Mouse (Mus musculus): ENCODE results near the gene Map3k4. TPM values are rescaled to one million over a fixed set of nuclear protein-coding genes. Genes with fewer than 3 reads are reported as not detected.

Gene Map3k4
- total RNA-seq, 1 experiment from 2014 or later: 22.5 TPM

DNA sequence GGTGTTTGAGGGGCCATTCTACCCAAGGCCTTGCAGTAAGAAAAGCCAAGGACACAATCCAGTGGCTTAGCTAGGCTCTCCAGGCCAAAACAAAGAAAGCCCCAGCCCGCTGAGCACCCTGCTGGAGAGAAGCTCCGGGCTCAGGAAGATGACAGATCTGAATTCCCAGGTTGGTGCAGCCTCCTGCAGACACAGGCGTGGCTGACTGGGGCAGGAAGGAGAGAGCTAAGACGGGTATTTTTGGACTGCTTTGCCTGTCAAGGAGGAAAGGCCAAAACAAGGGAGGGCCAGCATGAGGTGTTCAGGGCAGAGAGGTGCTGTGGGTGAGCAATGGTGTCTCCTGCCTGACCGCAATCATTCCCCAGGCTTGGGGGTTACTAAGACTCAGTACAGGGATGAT, 94.9 kb downstream of the Map3k4 start:
- DNase-seq: no peak

DNA sequence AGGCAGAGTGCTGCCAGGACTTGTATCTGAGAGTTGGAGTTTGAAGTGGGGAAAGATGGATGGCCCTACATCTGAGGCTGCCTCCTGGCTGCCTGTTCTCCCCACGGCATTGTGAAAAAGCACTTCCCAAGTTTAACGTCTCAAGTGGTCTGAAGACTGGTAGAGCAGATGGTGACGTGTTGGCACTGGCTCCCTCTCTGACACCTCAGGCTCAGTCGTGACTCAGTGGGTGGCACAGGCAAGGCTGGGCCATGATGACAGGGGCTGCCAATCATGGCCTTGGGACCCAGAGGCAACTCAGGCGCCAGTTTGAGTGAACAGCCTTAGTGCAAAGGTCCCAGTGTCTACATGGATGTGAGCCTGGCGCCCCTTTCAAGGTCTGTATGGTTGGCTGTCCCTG, 96.7 kb downstream of the Map3k4 start:
- DNase-seq: peak; percentile 78

DNA sequence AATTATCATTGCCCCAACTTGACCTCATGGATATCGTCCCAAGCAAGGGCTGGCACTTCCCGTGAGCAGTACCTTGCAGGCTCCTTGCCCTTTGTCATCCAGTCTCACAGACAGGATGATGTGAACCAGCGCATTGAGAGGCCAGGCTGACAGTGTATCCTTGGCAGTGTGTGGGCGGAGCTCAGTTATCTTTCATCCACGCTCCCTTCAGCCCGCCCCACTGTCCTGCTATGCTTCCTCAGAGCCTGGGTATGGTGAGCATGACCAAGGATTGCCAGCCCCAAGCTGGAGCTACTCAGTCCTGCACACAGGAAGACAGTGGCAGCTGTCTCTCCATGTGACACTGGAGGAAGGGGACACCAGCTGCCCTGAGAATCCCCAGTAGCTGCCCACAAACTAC, 102.4 kb downstream of the Map3k4 start:
- peak; percentile 47 for DNase-seq

DNA sequence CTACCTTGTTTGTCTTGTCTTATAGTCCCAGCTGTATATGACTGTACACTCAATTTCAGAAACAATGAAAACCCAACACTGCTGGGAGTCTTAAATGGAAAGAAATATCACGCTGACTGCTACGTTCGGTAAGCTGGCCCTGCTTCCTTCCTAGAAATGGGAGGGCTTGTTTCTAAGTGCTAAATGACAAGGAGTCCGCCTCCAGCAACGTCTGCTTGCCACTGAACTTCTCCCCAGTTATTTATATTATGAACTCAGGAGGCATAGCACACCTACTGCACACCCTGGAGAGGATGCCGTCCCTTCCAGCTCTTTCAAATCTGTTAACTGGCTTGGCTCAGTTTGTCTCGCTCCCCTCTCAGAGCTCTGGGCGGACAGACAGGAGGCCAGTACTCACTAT, 105.2 kb downstream of the Map3k4 start:
- DNase-seq: no peak

DNA sequence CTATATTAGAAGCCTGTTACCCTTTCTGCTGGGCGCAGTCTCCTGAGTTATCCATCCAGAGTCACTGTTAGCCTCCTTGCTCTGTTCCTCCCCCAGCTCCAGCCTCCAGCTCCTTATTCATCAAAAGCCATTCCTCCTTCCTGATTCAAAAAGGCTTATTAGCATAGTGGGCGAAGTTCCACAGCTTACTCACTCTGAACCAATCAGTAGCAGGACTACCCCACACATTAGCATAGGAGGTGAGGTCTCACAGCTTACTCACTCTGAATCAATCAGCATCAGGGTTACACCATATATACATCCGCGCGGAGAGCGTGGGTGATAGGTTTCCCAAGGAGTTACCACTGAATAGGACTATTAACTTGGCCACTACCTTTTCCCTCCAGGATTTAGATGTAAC, 106.3 kb downstream of the Map3k4 start:
- DNase-seq: no peak

DNA sequence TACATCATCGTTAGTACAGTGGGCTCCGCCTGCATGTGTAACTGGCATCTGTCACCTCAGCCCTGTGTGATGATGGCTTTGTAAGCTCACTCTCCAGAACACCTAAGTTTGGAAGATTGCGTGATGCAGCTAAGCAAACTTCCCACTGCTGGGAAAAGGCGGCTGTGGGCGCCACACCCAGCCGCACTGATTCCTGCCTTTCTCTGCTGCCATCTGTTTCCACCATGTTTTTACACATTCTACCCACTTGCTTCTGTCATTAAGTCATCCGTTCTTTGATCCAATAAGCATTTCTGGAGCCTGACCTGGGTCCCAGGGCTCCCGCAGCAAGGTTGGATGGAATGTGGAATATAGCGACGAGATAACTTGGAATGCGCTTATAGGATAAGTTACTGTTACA, 106.7 kb downstream of the Map3k4 start:
- DNase-seq: no peak

DNA sequence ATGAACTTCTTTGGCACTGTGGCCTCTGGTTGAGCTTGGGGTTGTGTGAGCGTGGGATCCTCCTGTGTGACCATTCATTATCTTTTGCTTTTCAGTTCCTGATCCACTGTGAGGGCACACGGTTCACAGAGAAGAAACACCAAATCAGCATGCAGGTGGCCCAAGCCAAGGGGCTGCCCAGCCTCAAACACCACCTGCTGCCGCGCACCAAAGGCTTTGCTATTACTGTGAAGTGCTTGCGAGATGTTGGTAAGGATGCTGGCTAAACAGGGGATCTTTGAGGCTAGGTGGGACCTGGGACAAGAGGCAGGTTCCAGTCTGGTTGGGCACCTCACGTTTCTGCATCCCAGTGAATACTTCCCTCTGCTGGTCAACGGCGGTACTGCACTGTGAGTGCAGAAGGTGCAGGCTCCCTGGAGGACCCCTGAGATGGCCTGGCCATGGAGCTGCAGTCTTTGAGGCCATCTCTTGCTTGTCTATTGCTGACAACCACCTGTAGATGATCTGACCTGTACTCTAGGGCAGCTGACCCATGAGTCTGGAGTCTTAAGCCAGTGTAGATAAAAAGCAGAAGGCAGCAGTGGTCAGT, 108.0 kb downstream of the Map3k4 start:
- peak; percentile 91 for DNase-seq

DNA sequence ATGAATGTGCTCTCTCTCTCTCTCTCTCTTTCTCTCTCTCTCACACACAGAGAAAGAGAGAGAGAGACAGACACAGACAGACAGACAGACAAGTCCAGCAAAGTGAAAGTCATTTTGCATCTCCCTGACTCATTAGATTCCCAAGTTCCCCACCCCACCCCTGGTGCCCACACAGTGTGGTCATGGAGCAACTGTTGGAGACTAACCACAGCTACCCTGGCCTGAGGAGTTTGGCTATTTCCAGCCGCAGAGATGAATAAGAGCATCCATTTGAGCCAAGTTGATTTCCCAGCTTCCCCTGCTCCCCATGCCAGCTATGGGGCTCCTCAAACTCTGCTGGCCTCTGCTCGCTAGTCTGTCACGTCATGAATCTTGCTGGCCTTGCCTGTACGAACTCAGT, 109.1 kb downstream of the Map3k4 start:
- DNase-seq: no peak

DNA sequence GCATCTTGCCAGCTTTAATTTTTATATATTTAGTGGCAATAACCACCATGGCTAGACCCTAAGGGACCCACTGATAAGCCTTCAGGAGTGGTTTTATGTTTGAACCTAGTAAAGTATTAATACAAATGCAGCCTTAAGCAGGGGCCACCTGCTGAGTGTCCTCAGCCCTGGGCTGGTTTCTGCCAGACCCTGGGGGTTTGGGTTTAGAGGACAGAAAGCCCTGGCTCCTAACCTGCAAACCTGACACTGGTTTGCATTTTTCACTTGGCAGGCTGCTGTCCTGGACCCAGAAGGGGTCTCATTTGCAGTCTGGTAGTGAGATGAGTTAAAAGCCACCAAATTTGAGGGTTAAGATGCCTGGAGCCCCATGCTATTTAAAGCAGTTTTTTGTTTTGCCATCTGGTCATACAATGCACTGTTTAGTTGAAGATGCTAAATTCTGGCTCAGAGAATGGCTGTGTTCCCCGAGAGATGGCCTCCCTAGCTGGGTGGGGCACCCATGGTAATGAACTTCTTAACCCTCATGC, 111.5 kb downstream of the Map3k4 start:
- no peak for DNase-seq

DNA sequence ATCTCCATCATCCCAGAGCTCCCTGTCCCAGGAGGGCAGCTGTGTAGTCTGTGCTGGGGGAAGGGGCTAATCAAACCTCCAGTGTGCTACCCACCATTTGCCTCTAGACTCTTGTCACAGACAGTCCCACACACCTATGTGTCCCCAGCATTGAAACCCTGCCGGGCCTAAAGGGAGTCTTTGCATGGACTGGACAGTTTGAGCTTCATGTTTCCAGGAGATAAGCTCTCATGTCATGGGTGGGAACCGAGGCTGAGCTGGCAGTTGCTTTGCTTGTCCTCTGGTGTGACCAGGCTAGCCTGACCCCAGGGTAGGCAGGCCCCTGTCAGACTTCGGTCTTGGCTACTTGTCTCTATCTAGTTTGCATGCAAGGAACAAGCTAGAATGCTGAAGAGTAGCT, 112.3 kb downstream of the Map3k4 start:
- no peak for DNase-seq

DNA sequence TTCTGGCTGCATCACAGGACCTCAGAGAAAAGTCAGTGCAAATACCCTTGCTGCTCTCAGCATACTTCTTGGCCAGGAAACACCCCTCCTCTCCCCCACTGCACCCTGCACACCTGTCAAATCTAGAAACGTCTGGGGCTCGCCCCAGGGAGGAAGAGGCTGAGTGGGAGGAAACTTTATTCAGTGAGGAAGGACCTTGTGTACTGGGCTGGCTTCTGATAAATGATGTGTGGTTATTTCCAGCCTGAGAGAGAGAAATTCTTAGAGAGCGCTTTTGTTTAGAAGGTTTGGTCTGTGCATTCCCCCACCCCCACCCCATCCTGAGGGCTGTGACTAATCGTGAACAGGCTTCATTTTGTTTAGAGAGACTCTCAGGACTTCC, 112.9 kb downstream of the Map3k4 start:
- no peak for DNase-seq

DNA sequence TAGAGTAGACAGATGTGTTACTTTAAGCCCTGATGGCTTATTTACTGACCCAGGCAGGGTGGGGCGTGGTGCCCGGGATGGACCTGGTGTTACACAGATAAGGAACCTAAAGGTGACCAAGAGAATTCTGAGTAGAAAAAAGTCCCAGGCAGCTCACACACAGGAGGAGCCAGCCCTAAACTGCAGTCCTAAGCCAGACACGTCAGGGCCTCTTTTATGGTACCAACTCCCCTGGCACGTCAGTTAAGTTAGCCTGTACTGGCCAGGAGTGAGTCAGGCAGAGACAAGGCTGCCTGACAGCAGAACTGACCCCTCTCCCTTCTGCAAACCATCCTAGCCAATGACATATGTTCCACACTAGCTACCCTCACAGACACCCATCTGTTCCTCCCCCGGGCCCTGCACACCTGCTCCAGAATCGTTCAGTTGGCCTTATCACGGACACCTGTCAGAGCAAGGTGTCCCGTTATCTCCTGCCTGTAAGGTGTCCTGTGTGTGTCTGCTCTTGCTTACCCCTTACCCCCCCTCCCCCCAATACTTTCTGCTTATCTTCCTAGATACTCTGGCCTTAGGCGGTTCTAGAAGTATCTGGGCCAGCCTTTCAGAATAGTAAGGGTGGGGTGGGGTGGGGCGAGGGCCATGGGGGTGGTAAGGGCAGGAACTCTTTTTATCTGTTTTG, 113.4 kb downstream of the Map3k4 start:
- DNase-seq: no peak

DNA sequence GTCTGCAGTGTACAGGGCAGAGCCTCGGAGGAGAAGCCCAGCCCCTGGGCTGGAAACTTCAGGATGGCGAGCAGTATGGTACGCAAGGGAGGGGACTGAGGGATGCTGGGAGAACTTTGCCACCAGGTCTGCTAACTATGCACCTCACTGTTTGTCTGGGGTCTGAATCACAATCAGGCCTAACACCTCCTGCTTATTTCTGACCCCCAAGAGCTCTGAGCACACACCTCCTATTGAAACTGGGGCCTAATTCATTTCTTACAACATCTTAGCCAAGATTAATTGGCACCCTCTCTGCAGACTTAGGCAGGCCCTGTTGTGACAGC, 113.9 kb downstream of the Map3k4 start:
- DNase-seq: no peak

DNA sequence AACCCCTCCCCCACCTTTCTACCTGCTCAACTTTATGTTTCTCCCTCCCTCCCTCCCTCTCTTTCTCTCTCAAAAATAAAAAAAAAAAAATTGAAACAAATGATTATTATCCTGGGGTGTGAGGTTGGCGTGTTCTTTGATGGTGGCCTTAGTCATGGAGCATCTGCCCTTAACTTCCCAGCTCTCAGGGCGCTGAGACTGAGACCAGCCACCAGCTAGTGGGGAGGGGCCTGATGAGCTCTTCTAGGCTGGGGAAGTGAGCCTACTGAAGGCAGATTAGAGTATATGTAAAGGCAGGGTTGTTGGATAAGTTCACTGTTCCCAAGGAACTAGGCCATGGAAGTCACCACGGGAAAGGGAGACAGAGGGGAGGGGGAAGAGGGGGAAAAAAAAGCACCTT, 114.3 kb downstream of the Map3k4 start:
- no peak for DNase-seq

DNA sequence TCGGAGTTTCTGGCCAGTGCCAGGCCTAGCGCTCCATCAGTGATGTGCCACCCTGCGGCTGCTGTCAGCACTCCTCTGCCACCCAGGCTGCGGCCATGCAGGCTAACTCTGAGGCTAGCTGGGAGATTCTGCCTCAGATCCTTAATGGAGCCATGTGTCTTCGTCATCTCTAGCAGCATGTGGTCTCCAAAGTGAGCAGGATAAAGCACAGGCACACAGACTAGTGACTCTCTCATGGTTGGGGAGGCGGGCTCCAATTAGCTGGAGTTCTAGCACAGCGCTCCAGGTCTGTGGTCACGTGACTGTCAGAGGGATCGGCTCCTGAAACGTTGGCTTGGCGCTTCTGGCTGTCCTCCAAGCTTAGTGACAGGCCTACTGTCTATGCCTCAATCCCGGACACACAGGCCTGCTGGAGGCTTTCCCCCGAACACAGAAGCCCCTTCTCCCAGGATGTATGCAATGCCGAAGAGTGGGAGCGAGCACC, 115.1 kb downstream of the Map3k4 start:
- no peak for DNase-seq

DNA sequence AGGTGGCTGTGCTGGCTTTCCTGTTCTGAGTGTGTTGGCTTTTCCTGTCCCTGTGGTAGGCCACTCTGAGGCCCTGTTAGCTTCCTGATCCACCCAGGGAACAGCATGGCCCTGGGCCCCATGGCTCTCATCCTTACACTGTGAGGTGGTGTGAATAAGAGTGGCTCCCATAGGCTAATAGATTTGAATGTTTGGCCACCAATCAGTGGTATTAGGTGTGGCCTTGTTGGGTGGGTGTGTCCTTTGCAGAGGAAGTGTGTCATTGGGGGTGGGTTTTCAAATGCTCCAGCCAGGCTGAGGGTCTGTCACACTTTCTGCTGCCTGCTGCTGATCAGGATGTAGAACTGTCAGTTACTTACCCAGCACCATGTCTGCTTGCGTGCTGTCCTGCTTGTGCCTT, 117.5 kb downstream of the Map3k4 start:
- no peak for DNase-seq

DNA sequence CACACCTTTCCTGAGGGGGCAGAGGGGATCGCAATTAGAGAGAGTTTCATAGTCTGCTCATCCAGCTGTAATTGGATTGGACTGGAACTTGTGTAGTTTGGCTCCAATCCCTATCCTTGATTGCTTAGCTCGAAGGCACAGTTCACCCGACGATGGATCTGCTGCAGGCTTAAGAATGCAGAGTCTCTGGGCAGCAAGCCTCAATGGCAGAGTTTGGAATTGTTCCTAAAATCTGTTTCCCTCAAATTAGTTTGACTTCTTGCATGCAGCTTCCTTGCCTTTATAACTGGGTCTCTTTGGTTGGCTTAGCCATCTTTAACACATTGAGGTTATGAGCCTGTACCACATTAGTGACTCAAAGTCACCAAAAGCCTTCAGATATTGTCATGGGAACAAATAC, 118.7 kb downstream of the Map3k4 start:
- DNase-seq: no peak

DNA sequence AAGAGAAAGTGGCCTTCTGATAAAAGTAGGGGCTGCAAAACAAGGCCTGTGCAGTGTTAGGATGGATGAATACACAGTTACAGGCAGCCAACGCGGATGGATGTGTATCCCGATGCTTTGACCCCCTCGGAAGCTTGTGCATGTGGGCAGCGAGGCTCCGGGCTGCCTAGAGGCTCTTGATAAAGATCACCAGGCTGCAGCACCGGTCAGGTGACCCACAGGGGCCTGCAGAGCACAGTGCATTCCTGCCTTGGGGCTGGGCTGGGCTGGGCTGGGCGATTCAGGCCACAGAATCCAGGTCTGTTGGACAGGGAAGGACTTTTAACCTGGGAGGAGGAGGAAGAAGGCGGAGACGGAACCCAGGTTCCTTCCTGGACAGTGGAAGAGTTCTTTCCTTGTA, 123.0 kb downstream of the Map3k4 start:
- peak; percentile 39 for DNase-seq

DNA sequence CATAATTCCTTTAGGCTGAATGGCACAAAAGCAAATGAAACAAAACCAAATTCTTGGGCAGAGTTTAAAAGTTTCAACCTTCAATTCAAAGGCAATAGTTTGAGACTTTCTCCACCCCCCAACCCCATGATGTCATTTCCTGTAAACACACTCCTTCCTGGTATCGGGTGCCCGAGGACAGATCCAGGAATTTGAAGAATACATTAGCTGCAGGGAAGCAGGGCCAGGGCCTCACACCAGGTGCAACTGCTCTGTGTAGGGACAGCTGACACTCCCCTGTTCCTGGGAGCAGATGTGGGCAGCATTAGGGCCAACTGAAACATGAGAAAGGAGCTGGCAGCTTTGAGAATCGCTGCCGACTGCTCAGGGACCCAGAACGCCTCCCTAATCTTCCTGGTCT, 123.5 kb downstream of the Map3k4 start:
- DNase-seq: no peak

DNA sequence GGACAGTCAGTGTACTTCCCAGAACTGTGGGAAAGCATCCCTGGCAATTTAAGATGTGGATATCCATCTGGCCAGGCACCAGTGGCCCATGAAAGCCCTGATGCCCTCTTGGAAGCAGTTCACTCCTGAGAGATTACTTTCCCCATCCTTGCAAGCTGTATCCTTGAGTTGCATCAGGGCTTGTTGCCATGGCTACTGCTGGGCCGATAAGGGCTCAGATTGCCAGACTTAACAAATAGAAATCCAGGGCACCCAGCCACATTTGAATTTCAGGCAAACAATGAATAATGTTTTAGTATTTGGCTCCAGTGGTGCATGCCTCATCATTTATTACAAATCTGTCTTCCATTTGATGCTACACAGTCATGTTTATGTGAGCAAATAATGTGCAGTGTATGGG, 130.8 kb downstream of the Map3k4 start:
- DNase-seq: peak; percentile 82

DNA sequence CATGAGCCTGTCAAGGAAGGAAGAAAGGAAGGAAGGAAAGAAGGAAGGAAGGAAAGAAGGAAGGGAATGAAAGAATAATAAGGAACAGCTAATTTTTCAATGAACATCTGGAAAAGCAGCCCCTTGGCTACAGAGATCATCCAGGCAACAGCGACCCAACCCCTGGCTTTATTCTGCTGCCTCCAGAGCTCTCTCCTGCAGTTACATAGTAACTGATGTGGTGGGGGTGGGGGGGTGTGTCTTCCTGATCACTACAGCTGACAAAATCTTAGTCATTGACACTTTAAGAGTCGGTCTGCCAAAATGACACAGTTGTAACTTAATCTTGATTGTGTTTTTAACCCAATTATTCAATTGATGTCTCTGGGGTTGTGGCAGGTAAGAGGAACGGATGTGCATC, 132.3 kb downstream of the Map3k4 start:
- no peak for DNase-seq

DNA sequence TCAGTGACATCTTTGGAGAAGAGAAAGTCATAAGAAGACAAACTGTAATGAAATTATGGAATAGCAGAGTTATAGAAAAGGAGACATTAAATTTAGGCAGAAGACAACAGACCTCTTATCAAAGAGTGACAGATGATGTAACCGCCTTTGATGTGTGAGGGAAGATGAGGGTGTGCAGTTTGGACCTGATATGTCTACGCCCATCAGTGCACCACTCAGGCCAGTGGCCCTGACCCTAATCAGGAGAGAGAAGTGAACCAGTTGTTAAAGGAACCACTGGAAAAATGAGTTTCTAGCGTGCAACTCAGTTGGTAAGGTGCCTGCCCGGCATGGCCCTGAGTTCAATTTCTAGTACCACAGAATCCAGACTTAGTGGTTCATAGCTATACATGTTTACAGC, 132.7 kb downstream of the Map3k4 start:
- DNase-seq: no peak

DNA sequence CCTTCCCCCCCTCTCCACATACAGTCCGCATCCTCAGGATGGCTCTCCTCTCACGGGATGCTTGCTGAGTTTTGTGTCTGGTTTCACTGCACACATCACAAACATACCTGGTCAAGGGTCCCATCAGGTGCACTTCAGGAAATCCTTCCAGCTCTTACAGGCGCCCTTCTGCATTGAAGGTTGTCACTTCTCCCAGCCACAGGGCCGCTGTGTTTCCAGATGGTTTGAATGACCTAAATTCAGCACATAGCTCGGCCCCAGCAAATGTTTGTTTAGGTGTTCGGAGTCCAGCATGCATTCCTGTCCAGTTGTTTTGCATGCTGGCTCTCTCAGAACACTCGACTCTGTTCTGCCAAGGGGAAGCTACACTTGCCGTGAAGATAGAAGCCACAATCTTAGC, 134.3 kb downstream of the Map3k4 start:
- no peak for DNase-seq

DNA sequence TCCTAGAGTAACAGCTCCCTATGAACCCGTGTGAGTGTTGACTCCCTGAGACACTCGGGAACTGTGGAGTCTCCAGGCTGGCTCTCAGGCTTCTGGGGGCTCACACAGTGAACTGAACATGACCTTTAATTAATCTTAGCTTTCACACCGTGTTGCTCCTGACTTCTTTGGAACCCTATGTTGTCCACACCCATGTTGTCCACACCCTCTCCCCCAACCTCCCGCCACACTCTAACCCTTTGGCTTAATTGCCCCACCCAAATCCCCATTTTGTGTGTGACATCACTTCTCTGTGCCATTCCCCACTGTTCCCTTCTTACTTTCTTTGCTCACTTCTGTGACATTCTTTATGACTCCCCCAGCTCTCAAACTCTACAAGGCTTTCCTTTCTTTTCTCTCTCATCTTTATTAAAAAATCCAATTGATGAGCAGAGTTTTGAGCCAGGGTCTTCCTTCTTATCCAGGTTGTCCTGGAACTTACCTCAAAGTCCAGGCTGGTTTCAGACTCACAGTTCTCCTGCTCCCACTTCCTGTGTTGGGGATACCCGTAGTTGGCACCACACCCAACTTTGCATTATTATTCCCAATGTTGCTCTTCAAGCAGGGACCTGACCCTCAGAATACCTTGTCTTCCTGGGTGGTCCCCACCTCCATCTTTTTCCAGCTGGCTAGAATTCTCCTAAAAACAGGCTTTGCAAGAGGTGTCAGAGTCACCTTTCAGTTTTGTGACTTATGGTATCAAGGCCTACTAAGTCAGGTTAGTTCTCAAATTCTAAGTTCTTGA, 135.7 kb downstream of the Map3k4 start:
- no peak for DNase-seq

All from adrenal gland, postnatal 14 days (tissue).